Mouse (Mus musculus): ENCODE measurements around the gene Pef1. TPM values are rescaled to one million over a fixed set of nuclear protein-coding genes. Genes with fewer than 3 reads are reported as not detected.

The Pef1 gene
- total and polyA plus RNA-seq, 2 experiments from 2014 or later = 49.2 to 70.8 TPM

DNA sequence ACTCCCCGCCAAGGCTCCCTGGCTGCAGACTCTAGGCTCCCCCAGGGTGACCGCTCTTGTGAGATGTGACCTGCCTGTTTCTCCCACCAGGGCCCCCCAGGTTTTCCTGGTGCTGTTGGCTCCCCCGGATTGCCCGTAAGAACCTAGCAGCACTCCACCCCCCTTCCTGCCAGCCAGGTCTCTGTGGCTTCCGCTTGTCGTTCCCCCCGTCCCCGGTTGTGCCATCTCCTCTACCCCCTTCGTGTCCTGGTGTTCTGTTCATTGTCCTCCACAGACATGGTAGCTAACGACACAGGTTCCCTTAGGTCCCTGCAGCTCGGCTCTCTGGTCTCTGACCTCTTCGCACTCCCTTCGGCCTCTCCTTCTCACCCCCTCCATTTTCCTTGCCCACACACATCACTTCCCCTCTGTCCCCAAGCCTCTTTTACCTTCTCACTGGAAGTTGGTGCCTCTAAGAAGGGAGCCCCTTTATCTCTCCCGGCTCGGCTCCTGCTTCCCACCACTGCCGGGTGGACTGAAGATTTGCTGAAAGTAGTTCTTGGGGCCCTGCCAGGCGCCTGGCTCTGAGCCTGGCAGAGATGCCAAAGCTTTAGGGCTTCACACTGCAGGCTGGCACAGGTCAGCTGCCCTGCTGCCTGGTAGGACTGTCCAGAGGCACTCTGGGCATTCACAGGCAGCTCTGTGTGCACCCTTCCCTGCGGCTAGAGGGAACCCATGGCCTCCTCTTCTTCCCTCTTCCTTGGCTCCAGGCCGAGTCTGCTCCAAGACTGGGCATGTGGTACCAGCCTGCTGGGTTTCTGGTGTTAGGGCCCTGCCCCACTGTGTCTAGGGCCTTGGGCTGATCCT is 20.8 kb upstream of the Pef1 start:
- 58% methylated on average over 19 of the region's 19 CpGs for WGBS
- peak; percentile 46 for DNase-seq (ENCODE audit: low spot score)
- no peak overlapping the region for H3K4me3 ChIP-seq (ENCODE audit: low read depth, low read length)
- peaks cover 24% of the 10 kb centered on the region for H3K27me3 ChIP-seq (ENCODE audit: control insufficient read depth, insufficient read depth, low read length)
- H3K9me3 ChIP-seq (replicated peaks; ENCODE audit: control insufficient read depth, low read length) = no peaks in the 10 kb centered on the region
- peaks cover 6% of the 10 kb centered on the region; the same call in 1 of the 2 replicates for H3K4me1 ChIP-seq (ENCODE audit: control insufficient read depth, insufficient read depth)
- H3K27ac ChIP-seq (ENCODE audit: low read depth) = no peak overlapping the region
- peak; percentile 63 for ATAC-seq (ENCODE audit: insufficient read depth, low read depth)
- TF ChIP-seq EP300 (IDR thresholded peaks at IDR 0.05; ENCODE audit: low read depth) = no peak
- TF ChIP-seq CTCF (IDR thresholded peaks at IDR 0.05; ENCODE audit: low read depth) = no peak
- no peaks in the 10 kb centered on the region for H3K36me3 ChIP-seq (replicated peaks; ENCODE audit: control insufficient read depth, insufficient read depth, low read length)
- 0 out of 2 replicates have a peak overlapping the region, but pooled peaks have one; percentile 2 for H3K9ac ChIP-seq (replicated peaks; ENCODE audit: low read depth, low read length)
- no peak overlapping the region for H3K4me2 ChIP-seq (ENCODE audit: low read depth, low read length)

GRCm38 (mm10) chr4:130082211-130082610 is 20.1 kb upstream of the Pef1 start:
- no peak; the same call in 1 of the 2 replicates for ATAC-seq (ENCODE audit: insufficient read depth, low read depth)
- no peak for DNase-seq (ENCODE audit: low spot score)
- 54% methylated on average over 9 of the region's 9 CpGs for WGBS
- no peak overlapping the region for H3K4me2 ChIP-seq (ENCODE audit: low read depth, low read length)
- H3K9me3 ChIP-seq (replicated peaks; ENCODE audit: control insufficient read depth, low read length) = no peaks in the 10 kb centered on the region
- H3K9ac ChIP-seq (replicated peaks; ENCODE audit: low read depth, low read length) = no peak overlapping the region
- no peak overlapping the region for H3K4me3 ChIP-seq (ENCODE audit: low read depth, low read length)
- H3K4me1 ChIP-seq (ENCODE audit: control insufficient read depth, insufficient read depth) = peaks cover 6% of the 10 kb centered on the region; the same call in 1 of the 2 replicates
- peaks cover 23% of the 10 kb centered on the region for H3K27me3 ChIP-seq (ENCODE audit: control insufficient read depth, insufficient read depth, low read length)
- TF ChIP-seq EP300 (IDR thresholded peaks at IDR 0.05; ENCODE audit: low read depth) = no peak
- no peak for TF ChIP-seq CTCF (IDR thresholded peaks at IDR 0.05; ENCODE audit: low read depth)
- no peak overlapping the region for H3K27ac ChIP-seq (ENCODE audit: low read depth)
- H3K36me3 ChIP-seq (replicated peaks; ENCODE audit: control insufficient read depth, insufficient read depth, low read length) = no peaks in the 10 kb centered on the region

GRCm38 (mm10) chr4:130084331-130084945 is 17.9 kb upstream of the Pef1 start:
- H3K27me3 ChIP-seq (ENCODE audit: control insufficient read depth, insufficient read depth, low read length) = peaks cover 18% of the 10 kb centered on the region
- H3K27ac ChIP-seq (ENCODE audit: low read depth) = peak overlapping the region; percentile 20; the same call in 1 of the 2 replicates
- H3K4me1 ChIP-seq (ENCODE audit: control insufficient read depth, insufficient read depth) = peaks cover 6% of the 10 kb centered on the region; the same call in 1 of the 2 replicates
- WGBS = 52% methylated on average over 7 of the region's 7 CpGs
- no peaks in the 10 kb centered on the region for H3K36me3 ChIP-seq (replicated peaks; ENCODE audit: control insufficient read depth, insufficient read depth, low read length)
- TF ChIP-seq CTCF (IDR thresholded peaks at IDR 0.05; ENCODE audit: low read depth) (no peak), EP300 (IDR thresholded peaks at IDR 0.05; ENCODE audit: low read depth) (no peak)
- H3K9me3 ChIP-seq (replicated peaks; ENCODE audit: control insufficient read depth, low read length) = no peaks in the 10 kb centered on the region
- no peak overlapping the region for H3K9ac ChIP-seq (replicated peaks; ENCODE audit: low read depth, low read length)
- no peak overlapping the region for H3K4me2 ChIP-seq (ENCODE audit: low read depth, low read length)
- DNase-seq (ENCODE audit: low spot score) = no peak
- no peak overlapping the region for H3K4me3 ChIP-seq (ENCODE audit: low read depth, low read length)
- ATAC-seq (ENCODE audit: insufficient read depth, low read depth) = no peak

- TF ChIP-seq EP300 (IDR thresholded peaks at IDR 0.05; ENCODE audit: low read depth) (no peak), CTCF (IDR thresholded peaks at IDR 0.05; ENCODE audit: low read depth) (no peak)
- H3K9ac ChIP-seq (replicated peaks; ENCODE audit: low read depth, low read length) = no peak overlapping the region
- WGBS = 68% methylated on average over 12 of the region's 12 CpGs
Observed at GRCm38 (mm10) chr4:130085246-130085820, 17.0 kb upstream of the Pef1 start.

GRCm38 (mm10) chr4:130087293-130087692 is 15.1 kb upstream of the Pef1 start:
- no peak overlapping the region for H3K4me3 ChIP-seq (ENCODE audit: low read depth, low read length)
- WGBS = 12% methylated on average over 7 of the region's 7 CpGs
- DNase-seq (ENCODE audit: low spot score) = peak; percentile 75

More at GRCm38 (mm10) chr4:130085246-130085820, 17.0 kb upstream of the Pef1 start:
- H3K4me1 ChIP-seq (ENCODE audit: control insufficient read depth, insufficient read depth) = peaks cover 6% of the 10 kb centered on the region; the same call in 1 of the 2 replicates
- H3K9me3 ChIP-seq (replicated peaks; ENCODE audit: control insufficient read depth, low read length) = no peaks in the 10 kb centered on the region
- no peaks in the 10 kb centered on the region for H3K36me3 ChIP-seq (replicated peaks; ENCODE audit: control insufficient read depth, insufficient read depth, low read length)
- H3K4me3 ChIP-seq (ENCODE audit: low read depth, low read length) = no peak overlapping the region
- DNase-seq (ENCODE audit: low spot score) (no peak), ATAC-seq (ENCODE audit: insufficient read depth, low read depth) (no peak)
- no peak overlapping the region for H3K4me2 ChIP-seq (ENCODE audit: low read depth, low read length)
- H3K27ac ChIP-seq (ENCODE audit: low read depth) = no peak overlapping the region
- H3K27me3 ChIP-seq (ENCODE audit: control insufficient read depth, insufficient read depth, low read length) = peaks cover 18% of the 10 kb centered on the region

More at GRCm38 (mm10) chr4:130087293-130087692, 15.1 kb upstream of the Pef1 start:
- Histone ChIP-seq H3K36me3 (replicated peaks; ENCODE audit: control insufficient read depth, insufficient read depth, low read length) (no peaks in the 10 kb centered on the region), H3K4me2 (ENCODE audit: low read depth, low read length) (no peak overlapping the region), H3K27ac (ENCODE audit: low read depth) (no peak overlapping the region), H3K9me3 (replicated peaks; ENCODE audit: control insufficient read depth, low read length) (no peaks in the 10 kb centered on the region), H3K4me1 (ENCODE audit: control insufficient read depth, insufficient read depth) (no peaks in the 10 kb centered on the region), H3K27me3 (ENCODE audit: control insufficient read depth, insufficient read depth, low read length) (peaks cover 18% of the 10 kb centered on the region), H3K9ac (replicated peaks; ENCODE audit: low read depth, low read length) (no peak overlapping the region)
- ATAC-seq (ENCODE audit: insufficient read depth, low read depth) = peak; percentile 50
- TF ChIP-seq CTCF (IDR thresholded peaks at IDR 0.05; ENCODE audit: low read depth) = peak; percentile 99
- TF ChIP-seq EP300 (IDR thresholded peaks at IDR 0.05; ENCODE audit: low read depth) = no peak
